Mouse (Mus musculus): ENCODE measurements at regions not wholly inside any gene's neighbourhood (a gene's known extent, or its start where the extent isn't known, plus 50 kb on each side); places are given as distances from the start of the nearest gene placed in this dataset.

DNA sequence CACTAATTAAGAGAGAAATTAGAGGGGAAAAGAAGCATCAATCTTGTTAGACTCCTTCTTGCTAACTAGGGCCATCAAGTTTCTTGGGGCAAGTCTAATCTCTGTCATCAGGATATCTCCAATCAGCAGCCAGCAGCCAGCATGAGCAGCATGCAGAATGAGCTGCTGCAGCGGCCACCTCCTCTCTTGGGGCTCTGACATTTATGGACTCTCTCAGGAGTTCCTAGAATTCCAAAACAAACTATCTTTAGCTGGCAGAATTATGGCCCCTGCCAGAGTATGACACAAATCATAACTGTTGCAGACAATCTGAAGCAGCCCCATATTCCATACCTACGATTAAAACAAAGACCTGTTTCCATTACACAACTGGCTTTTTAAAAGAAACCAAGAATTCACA is 56.0 kb upstream of the Tfap2a start:
- DNase-seq (ENCODE audit: low read depth, low spot score), result no peak

DNA sequence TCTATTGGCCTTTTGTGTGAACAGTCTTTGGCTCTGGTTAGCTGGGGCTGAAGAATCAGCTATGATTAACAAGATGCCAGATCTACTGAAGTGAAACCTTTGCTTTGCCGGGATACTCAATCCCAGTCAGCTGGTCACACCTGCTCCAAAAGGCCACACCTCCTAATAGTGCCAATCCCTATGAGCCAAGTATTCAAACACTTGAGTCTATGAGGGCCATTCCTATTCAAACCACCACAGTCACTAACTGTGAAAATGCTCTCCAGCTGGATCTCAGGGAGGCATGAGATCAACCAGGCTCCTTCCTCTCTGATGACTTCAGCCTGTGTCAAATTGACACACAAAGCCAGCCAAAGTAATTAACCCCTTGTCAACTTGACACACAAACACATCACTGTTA is 54.8 kb upstream of the Tfap2a start:
- no peak for DNase-seq (ENCODE audit: low read depth, low spot score)

DNA sequence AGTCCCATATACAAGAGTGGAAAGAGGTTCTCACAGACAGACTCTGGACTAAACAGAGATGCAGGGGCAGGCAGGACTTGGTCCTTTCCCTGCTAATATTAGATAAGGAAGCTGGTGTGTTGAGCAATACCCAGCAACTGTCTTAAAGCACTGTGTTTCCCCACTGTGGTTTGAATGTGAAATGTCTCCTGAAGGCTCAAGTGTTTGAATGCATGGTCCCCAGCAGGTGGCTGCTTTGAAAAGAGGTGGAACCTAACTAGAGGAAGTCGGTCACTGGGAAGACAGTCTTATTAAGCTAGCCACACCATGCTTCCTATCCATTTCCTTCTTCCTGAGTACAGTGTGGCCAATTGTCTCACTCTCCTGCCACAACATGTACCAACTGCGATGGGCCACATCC is 50.0 kb upstream of the Tfap2a start:
- peak; percentile 16 for DNase-seq (ENCODE audit: low read depth, low spot score)

All from ZHBTc4 (cell line).